Mouse (Mus musculus) testis, adult 2 months (tissue): ENCODE data around the gene Krtap5-2.

Source experiments
- CTCF ChIP-seq: fragments of 200-500 bp; IDR thresholded peaks from 2 replicates; pipeline ENCODE4 v1.5.1; 2012; ENCODE audit warnings: low read depth, mild to moderate bottlenecking, inconsistent platforms, low read length, moderate library complexity; ENCODE audit not compliant: control insufficient read depth, insufficient read depth, insufficient replicate concordance
- POLR2A ChIP-seq: fragments of 200-500 bp; IDR thresholded peaks from 2 replicates; pipeline ENCODE4 v1.6.1; 2012; ENCODE audit warnings: low read depth, mild to moderate bottlenecking, inconsistent platforms, low read length, moderate library complexity; ENCODE audit not compliant: control insufficient read depth

DNA sequence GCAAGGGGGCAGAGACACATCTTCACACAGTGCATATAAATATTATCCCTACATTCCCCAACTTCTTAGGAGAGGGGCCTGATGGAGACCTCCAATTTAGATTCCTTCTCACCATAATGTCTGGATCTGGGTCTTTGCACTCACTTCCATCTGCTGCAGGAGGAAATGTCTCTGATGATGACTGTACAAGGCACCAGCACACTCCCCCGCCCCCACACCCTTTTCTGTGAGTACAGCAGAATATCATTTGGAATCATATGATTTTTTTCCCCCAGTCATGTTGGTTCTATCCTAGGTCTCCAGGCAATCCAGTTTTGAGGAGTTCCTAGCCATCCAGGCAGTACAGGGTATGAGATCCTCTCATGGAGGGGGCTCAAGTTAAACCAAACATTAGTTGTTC lies 2.9 kb upstream of the Krtap5-2 start:
- TF ChIP-seq POLR2A (no peak), CTCF (no peak)
